Mouse (Mus musculus): ENCODE results near the gene Yap1. TPM values are rescaled to one million over a fixed set of nuclear protein-coding genes. Genes with fewer than 3 reads are reported as not detected.

Gene Yap1
- polyA plus RNA-seq (2015; fragmentation: Nextera tagmentation; extraction: Ambion mirVana) = 21.4 and 22.3 TPM in 2 replicates

GRCm38 (mm10) chr9:8004370-8004991, at the start of gene Yap1:
TSS of gene Yap1 (minus strand) at chr9:8004596.

GRCm38 (mm10) chr9:8042338-8043043, 38.1 kb upstream of the Yap1 start, which contains the start of gene Cfap300:
TSS of gene Cfap300 (minus strand) at chr9:8042823.

Other genes with a start within 250 kb of the Yap1 start
- gene Tmem123, start 240.6 kb downstream of the Yap1 start, polyA plus RNA-seq (2015; fragmentation: Nextera tagmentation; extraction: Ambion mirVana) = 57.7 and 62.2 TPM in 2 replicates
- 19.5 and 22.7 TPM in 2 replicates for gene Birc2, start 167.5 kb downstream of the Yap1 start, polyA plus RNA-seq (2015; fragmentation: Nextera tagmentation; extraction: Ambion mirVana)
- 6.9 and 7.8 TPM in 2 replicates for gene Birc3, start 131.4 kb downstream of the Yap1 start, polyA plus RNA-seq (2015; fragmentation: Nextera tagmentation; extraction: Ambion mirVana)
- 3.9 and 5.5 TPM in 2 replicates for gene Cfap300, start 38.2 kb upstream of the Yap1 start, polyA plus RNA-seq (2015; fragmentation: Nextera tagmentation; extraction: Ambion mirVana)
- 0.63 and 0.76 TPM in 2 replicates for gene Cep126, start 129.7 kb upstream of the Yap1 start, polyA plus RNA-seq (2015; fragmentation: Nextera tagmentation; extraction: Ambion mirVana)